Mouse (Mus musculus) CH12.LX (cell line): Measurements from ENCODE around the gene Gm5105.

Source experiments
- CTCF ChIP-seq, 2 experiments: IDR thresholded peaks in 1 of 2; conservative IDR thresholded peaks in 1 of 2; 2 replicates each; pipeline ENCODE4 v1.5.1; 2011 to 2012; ENCODE audit warnings: low read depth in 2 of 2, low read length in 2 of 2, improper control_type of control experiment in 1 of 2, inconsistent platforms in 1 of 2, mild to moderate bottlenecking in 1 of 2, moderate library complexity in 1 of 2
- EP300 ChIP-seq: IDR thresholded peaks from 2 replicates; pipeline ENCODE4 v1.6.1; 2011; ENCODE audit warnings: low read length, improper control_type of control experiment
- ETS1 ChIP-seq: conservative IDR thresholded peaks from 2 replicates; pipeline ENCODE4 v1.6.1; 2012; ENCODE audit warnings: low read depth, mild to moderate bottlenecking, inconsistent platforms, low read length, improper control_type of control experiment, moderate library complexity
- POLR2AphosphoS2 ChIP-seq: IDR thresholded peaks from 2 replicates; pipeline ENCODE4 v1.6.1; 2011; ENCODE audit warnings: low read depth, low read length, improper control_type of control experiment
- ZC3H11A ChIP-seq: IDR thresholded peaks from 2 replicates; pipeline ENCODE4 v1.6.1; 2012; ENCODE audit warnings: low read depth, mild to moderate bottlenecking, inconsistent platforms, low read length, improper control_type of control experiment
- ZNF384 ChIP-seq: IDR thresholded peaks from 2 replicates; pipeline ENCODE4 v1.6.1; 2012; ENCODE audit warnings: low read depth, low read length, improper control_type of control experiment, inconsistent platforms

DNA sequence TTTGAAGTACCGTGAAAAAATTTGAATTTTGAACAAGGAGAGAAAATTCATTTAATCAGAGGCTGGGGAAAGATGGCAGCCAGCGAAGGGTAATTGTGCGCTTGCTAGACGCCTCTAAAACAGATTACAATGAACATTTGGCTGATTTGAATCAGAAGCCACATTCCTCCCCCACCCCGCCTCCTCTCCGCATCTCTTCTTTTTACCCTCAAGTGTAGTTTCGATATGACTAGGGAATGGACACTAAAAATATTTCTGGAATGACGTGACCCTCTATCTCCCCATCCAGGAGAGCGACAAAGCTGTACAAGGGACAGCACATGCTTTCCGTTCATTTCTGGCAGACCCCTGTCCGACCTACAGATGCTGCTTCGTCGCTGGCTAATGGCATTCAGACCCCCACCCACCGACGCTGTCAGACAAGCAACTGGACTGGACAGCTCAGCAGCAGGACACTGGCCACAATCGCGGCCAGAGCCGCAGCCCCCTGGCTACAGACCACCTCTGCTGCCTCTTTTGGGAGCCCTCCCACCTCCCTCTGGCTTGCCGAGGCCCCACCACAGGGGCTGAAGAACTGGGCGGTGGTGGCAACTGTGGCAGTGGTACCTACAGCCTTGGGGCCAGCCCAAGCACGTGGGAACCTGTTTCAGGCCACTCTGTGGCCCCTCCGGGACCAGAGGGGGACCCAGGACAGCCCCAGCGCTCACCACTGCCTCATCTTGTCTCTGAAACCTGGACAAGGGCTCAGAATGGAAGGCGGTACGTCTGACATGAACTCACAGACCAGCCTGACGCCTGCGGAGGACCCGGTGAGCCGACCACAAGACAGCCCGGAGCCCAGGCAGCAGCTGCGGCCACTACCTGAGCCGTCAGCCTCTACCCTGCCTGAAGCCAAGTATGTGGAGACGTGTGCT, 2.2 kb downstream of the Gm5105 start, which contains the start of gene 1110002E22Rik:
- no peak for TF ChIP-seq CTCF (conservative IDR thresholded peaks at IDR 0.05 in 1 of 2, IDR thresholded peaks at IDR 0.05 in 1 of 2; ENCODE audit: low read depth in 2 of 2, low read length in 2 of 2)
- peak; percentile 85 for TF ChIP-seq ETS1
- no peak for TF ChIP-seq ZC3H11A
- TF ChIP-seq EP300: peak; percentile 92
- TF ChIP-seq ZNF384: no peak
- no peak for TF ChIP-seq POLR2AphosphoS2
